Mouse (Mus musculus): ENCODE data around the gene Trpc6. TPM values are rescaled to one million over a fixed set of nuclear protein-coding genes. Genes with fewer than 3 reads are reported as not detected.
A peak's percentile ranks its signal among the peaks of the same experiment; 100 is the strongest.

Gene Trpc6
- 14.3 and 15.8 TPM in 2 replicates for polyA plus RNA-seq (2012; ENCODE audit: insufficient read depth, low replicate concordance)

- H3K27me3 ChIP-seq (replicated peaks) = no peaks in the 10 kb centered on the region
- TF ChIP-seq FLI1 (IDR thresholded peaks at IDR 0.05; ENCODE audit: low read length) (no peak), GATA1 (IDR thresholded peaks at IDR 0.05; ENCODE audit: borderline replicate concordance, low read length) (no peak)
- H3K36me3 ChIP-seq (replicated peaks; ENCODE audit: low read length) = peaks cover 7% of the 10 kb centered on the region
- H3K9me3 ChIP-seq = no peaks in the 10 kb centered on the region
- peaks cover 50% of the 10 kb centered on the region for H3K4me1 ChIP-seq
- peak within 1 kb of the TSS; percentile 98 for H3K4me3 ChIP-seq (replicated peaks)
Measured at GRCm38 (mm10) chr9:8544041-8544794, at the start of gene Trpc6. Gene Trpc6 (plus strand): TSS chr9:8544142.

- Histone ChIP-seq H3K9me3 (peaks cover 6% of the 10 kb centered on the region; the same call in 1 of the 2 replicates), H3K27me3 (replicated peaks) (no peaks in the 10 kb centered on the region), H3K4me1 (peaks cover 17% of the 10 kb centered on the region), H3K4me3 (replicated peaks) (no peak overlapping the region), H3K36me3 (replicated peaks; ENCODE audit: low read length) (peaks cover 9% of the 10 kb centered on the region)
- TF ChIP-seq FLI1 (IDR thresholded peaks at IDR 0.05; ENCODE audit: low read length) (no peak), GATA1 (IDR thresholded peaks at IDR 0.05; ENCODE audit: borderline replicate concordance, low read length) (no peak)
Measured at GRCm38 (mm10) chr9:8520911-8521310, 23.0 kb upstream of the Trpc6 start.

- Histone ChIP-seq H3K9me3 (no peaks in the 10 kb centered on the region), H3K36me3 (replicated peaks; ENCODE audit: low read length) (no peaks in the 10 kb centered on the region), H3K27me3 (replicated peaks) (no peaks in the 10 kb centered on the region), H3K4me1 (peaks cover 13% of the 10 kb centered on the region), H3K4me3 (replicated peaks) (no peak overlapping the region)
- no peak for TF ChIP-seq GATA1 (IDR thresholded peaks at IDR 0.05; ENCODE audit: borderline replicate concordance, low read length)
- TF ChIP-seq FLI1 (IDR thresholded peaks at IDR 0.05; ENCODE audit: low read length) = no peak
Measured at GRCm38 (mm10) chr9:8533670-8534069, 10.3 kb upstream of the Trpc6 start.

GRCm38 (mm10) chr9:8545236-8545635 lies 1.3 kb downstream of the Trpc6 start:
- H3K4me3 ChIP-seq (replicated peaks) = peak overlapping the region; percentile 98
- peaks cover 17% of the 10 kb centered on the region for H3K36me3 ChIP-seq (replicated peaks; ENCODE audit: low read length)
- peaks cover 59% of the 10 kb centered on the region for H3K4me1 ChIP-seq
- H3K9me3 ChIP-seq = no peaks in the 10 kb centered on the region
- TF ChIP-seq GATA1 (IDR thresholded peaks at IDR 0.05; ENCODE audit: borderline replicate concordance, low read length) (peak; percentile 82; the same call in 2 of the 3 replicates), FLI1 (IDR thresholded peaks at IDR 0.05; ENCODE audit: low read length) (peak; percentile 35; the same call in 1 of the 2 replicates)
- H3K27me3 ChIP-seq (replicated peaks) = no peaks in the 10 kb centered on the region

GRCm38 (mm10) chr9:8558574-8558973 lies 14.6 kb downstream of the Trpc6 start:
- Histone ChIP-seq H3K36me3 (replicated peaks; ENCODE audit: low read length) (peaks cover 68% of the 10 kb centered on the region), H3K27me3 (replicated peaks) (no peaks in the 10 kb centered on the region), H3K9me3 (no peaks in the 10 kb centered on the region), H3K4me3 (replicated peaks) (no peak overlapping the region), H3K4me1 (peaks cover 68% of the 10 kb centered on the region)
- TF ChIP-seq GATA1 (IDR thresholded peaks at IDR 0.05; ENCODE audit: borderline replicate concordance, low read length) (no peak), FLI1 (IDR thresholded peaks at IDR 0.05; ENCODE audit: low read length) (no peak)

- TF ChIP-seq GATA1 (IDR thresholded peaks at IDR 0.05; ENCODE audit: borderline replicate concordance, low read length) (no peak), FLI1 (IDR thresholded peaks at IDR 0.05; ENCODE audit: low read length) (no peak)
- Histone ChIP-seq H3K27me3 (replicated peaks) (no peaks in the 10 kb centered on the region), H3K4me1 (peaks cover 12% of the 10 kb centered on the region; the same call in 1 of the 2 replicates), H3K36me3 (replicated peaks; ENCODE audit: low read length) (peaks cover 45% of the 10 kb centered on the region), H3K4me3 (replicated peaks) (no peak overlapping the region), H3K9me3 (no peaks in the 10 kb centered on the region)
Measured at GRCm38 (mm10) chr9:8592618-8593017, 48.7 kb downstream of the Trpc6 start.

GRCm38 (mm10) chr9:8597089-8597488 lies 53.1 kb downstream of the Trpc6 start:
- no peaks in the 10 kb centered on the region for H3K9me3 ChIP-seq
- H3K27me3 ChIP-seq (replicated peaks) = no peaks in the 10 kb centered on the region
- H3K36me3 ChIP-seq (replicated peaks; ENCODE audit: low read length) = peaks cover 74% of the 10 kb centered on the region
- H3K4me1 ChIP-seq = peaks cover 13% of the 10 kb centered on the region
- no peak overlapping the region for H3K4me3 ChIP-seq (replicated peaks)
- TF ChIP-seq FLI1 (IDR thresholded peaks at IDR 0.05; ENCODE audit: low read length) = no peak
- TF ChIP-seq GATA1 (IDR thresholded peaks at IDR 0.05; ENCODE audit: borderline replicate concordance, low read length) = no peak

- TF ChIP-seq FLI1 (IDR thresholded peaks at IDR 0.05; ENCODE audit: low read length) (no peak), GATA1 (IDR thresholded peaks at IDR 0.05; ENCODE audit: borderline replicate concordance, low read length) (no peak)
- Histone ChIP-seq H3K27me3 (replicated peaks) (no peaks in the 10 kb centered on the region), H3K4me3 (replicated peaks) (no peak overlapping the region), H3K9me3 (no peaks in the 10 kb centered on the region), H3K4me1 (peaks cover 81% of the 10 kb centered on the region), H3K36me3 (replicated peaks; ENCODE audit: low read length) (peaks cover 48% of the 10 kb centered on the region)
Measured at GRCm38 (mm10) chr9:8606816-8607491, 63.0 kb downstream of the Trpc6 start.

- H3K9me3 ChIP-seq = no peaks in the 10 kb centered on the region
- TF ChIP-seq FLI1 (IDR thresholded peaks at IDR 0.05; ENCODE audit: low read length) (no peak), GATA1 (IDR thresholded peaks at IDR 0.05; ENCODE audit: borderline replicate concordance, low read length) (no peak)
- peaks cover 59% of the 10 kb centered on the region for H3K36me3 ChIP-seq (replicated peaks; ENCODE audit: low read length)
- no peak overlapping the region for H3K4me3 ChIP-seq (replicated peaks)
- no peaks in the 10 kb centered on the region for H3K27me3 ChIP-seq (replicated peaks)
- no peaks in the 10 kb centered on the region for H3K4me1 ChIP-seq
Measured at GRCm38 (mm10) chr9:8634344-8634743, 90.4 kb downstream of the Trpc6 start.

- Histone ChIP-seq H3K4me3 (replicated peaks) (no peak overlapping the region), H3K36me3 (replicated peaks; ENCODE audit: low read length) (peaks cover 94% of the 10 kb centered on the region), H3K4me1 (0 out of 2 replicates have a peak, but pooled peaks cover 3% of the 10 kb centered on the region), H3K9me3 (no peaks in the 10 kb centered on the region), H3K27me3 (replicated peaks) (no peaks in the 10 kb centered on the region)
- TF ChIP-seq FLI1 (IDR thresholded peaks at IDR 0.05; ENCODE audit: low read length) = no peak
Measured at GRCm38 (mm10) chr9:8643453-8643852, 99.5 kb downstream of the Trpc6 start.
